Comparison of ENCODE assay signal across 17 mouse cellular contexts in genomic region chr5:30682967-30683600, GRCm38 (mm10). TPM values are rescaled to one million over a fixed set of nuclear protein-coding genes. Genes with fewer than 3 reads are reported as not detected.
DNase-seq lines count a peak whose midpoint lies in the region; ATAC-seq and TF ChIP-seq lines count a peak whose summit lies in the region.
"Had no signal": no experiment of that assay in that cellular context is flagged by ENCODE, and none has a peak within 500 bp of the region (broad histone marks: within the 10 kb centered on the region; RNA-seq: fewer than 3 reads in every experiment).

No protein-coding gene starts in this region.

- H3K9me3 ChIP-seq in heart, postnatal 0 days (replicated peaks; ENCODE audit: control insufficient read depth, low read length): no peaks in the 10 kb centered on the region
- no peaks in the 10 kb centered on the region for H3K9me3 ChIP-seq in lung, postnatal 0 days (ENCODE audit: low read length)
- no peaks in the 10 kb centered on the region for H3K9me3 ChIP-seq in ES-Bruce4 (replicated peaks; ENCODE audit: control insufficient read depth, insufficient read depth, low read length, poor library complexity, severe bottlenecking)
- H3K9me3 ChIP-seq in midbrain, embryonic 14.5 days (ENCODE audit: control insufficient read depth, low read length): no peaks in the 10 kb centered on the region
- no peaks in the 10 kb centered on the region for H3K9me3 ChIP-seq in midbrain, postnatal 0 days (ENCODE audit: low read length)
- H3K9me3 ChIP-seq: embryonic facial prominence, embryonic 13.5 days; liver, embryonic 13.5 days; neural tube, embryonic 13.5 days had no signal

- no peak overlapping the region for H3K4me3 ChIP-seq in heart, postnatal 0 days (ENCODE audit: low read depth, low read length)
- H3K4me3 ChIP-seq in lung, postnatal 0 days (ENCODE audit: low read depth, low read length): no peak overlapping the region
- no peak overlapping the region for H3K4me3 ChIP-seq in ES-Bruce4 (ENCODE audit: low read depth, low read length)
- H3K4me3 ChIP-seq in midbrain, embryonic 14.5 days (replicated peaks; ENCODE audit: low read depth, low read length): no peak overlapping the region
- H3K4me3 ChIP-seq in midbrain, postnatal 0 days (ENCODE audit: low read depth, low read length): no peak overlapping the region
- H3K4me3 ChIP-seq: embryonic facial prominence, embryonic 13.5 days; liver, embryonic 13.5 days; neural tube, embryonic 13.5 days had no signal

- no peaks in the 10 kb centered on the region for H3K4me1 ChIP-seq in heart, postnatal 0 days (ENCODE audit: control insufficient read depth, insufficient read depth)
- H3K4me1 ChIP-seq in lung, postnatal 0 days (ENCODE audit: insufficient read depth, low read depth, low read length): no peaks in the 10 kb centered on the region
- no peaks in the 10 kb centered on the region for H3K4me1 ChIP-seq in ES-Bruce4 (ENCODE audit: control insufficient read depth, insufficient read depth, low read length)
- H3K4me1 ChIP-seq in midbrain, embryonic 14.5 days (ENCODE audit: control insufficient read depth, insufficient read depth, low read length): no peaks in the 10 kb centered on the region
- no peaks in the 10 kb centered on the region for H3K4me1 ChIP-seq in midbrain, postnatal 0 days (ENCODE audit: insufficient read depth, low read length)
- H3K4me1 ChIP-seq: embryonic facial prominence, embryonic 13.5 days; liver, embryonic 13.5 days; neural tube, embryonic 13.5 days had no signal

- H3K9ac ChIP-seq in heart, postnatal 0 days (replicated peaks; ENCODE audit: low read depth, low read length): no peak overlapping the region
- H3K9ac ChIP-seq in lung, postnatal 0 days (replicated peaks; ENCODE audit: low read depth): no peak overlapping the region
- no peak overlapping the region for H3K9ac ChIP-seq in ES-Bruce4 (ENCODE audit: low read depth, poor library complexity, severe bottlenecking)
- H3K9ac ChIP-seq in midbrain, embryonic 14.5 days (replicated peaks; ENCODE audit: low read length): no peak overlapping the region
- no peak overlapping the region for H3K9ac ChIP-seq in midbrain, postnatal 0 days (replicated peaks; ENCODE audit: low read length, poor library complexity, severe bottlenecking)
- H3K9ac ChIP-seq: embryonic facial prominence, embryonic 13.5 days; forebrain, postnatal 0 days; hindbrain, embryonic 14.5 days; liver, embryonic 13.5 days; neural tube, embryonic 13.5 days had no signal

- TF ChIP-seq EP300 in heart, postnatal 0 days (IDR thresholded peaks at IDR 0.05; ENCODE audit: low read depth): no peak
- no peak for TF ChIP-seq EP300 in lung, postnatal 0 days (IDR thresholded peaks at IDR 0.05)
- no peak for TF ChIP-seq EP300 in ES-Bruce4 (IDR thresholded peaks at IDR 0.05; ENCODE audit: insufficient read depth, low read depth, low read length)

- H3K27ac ChIP-seq in heart, postnatal 0 days (ENCODE audit: low read depth): no peak overlapping the region
- H3K27ac ChIP-seq in lung, postnatal 0 days (ENCODE audit: low read length): no peak overlapping the region
- no peak overlapping the region for H3K27ac ChIP-seq in ES-Bruce4 (ENCODE audit: insufficient read depth, low read length)
- no peak overlapping the region for H3K27ac ChIP-seq in midbrain, embryonic 14.5 days (replicated peaks; ENCODE audit: low read depth, low read length)
- H3K27ac ChIP-seq in midbrain, postnatal 0 days (ENCODE audit: low read depth, low read length): no peak overlapping the region
- H3K27ac ChIP-seq: embryonic facial prominence, embryonic 13.5 days; hindbrain, embryonic 14.5 days; liver, embryonic 13.5 days; neural tube, embryonic 13.5 days had no signal

- no peak overlapping the region for H3K4me2 ChIP-seq in heart, postnatal 0 days (ENCODE audit: low read depth, low read length)
- no peak overlapping the region for H3K4me2 ChIP-seq in lung, postnatal 0 days (replicated peaks; ENCODE audit: low read depth, low read length)
- no peak overlapping the region for H3K4me2 ChIP-seq in midbrain, embryonic 14.5 days (ENCODE audit: low read length)
- no peak overlapping the region for H3K4me2 ChIP-seq in midbrain, postnatal 0 days (ENCODE audit: low read depth, low read length, poor library complexity, severe bottlenecking)
- H3K4me2 ChIP-seq: embryonic facial prominence, embryonic 13.5 days; heart, embryonic 11.5 days; hindbrain, embryonic 14.5 days; liver, embryonic 13.5 days; neural tube, embryonic 13.5 days had no signal

- no peak for TF ChIP-seq POLR2A in ES-Bruce4 (IDR thresholded peaks at IDR 0.05; ENCODE audit: insufficient read depth, low read length)

- TF ChIP-seq CTCF in heart, postnatal 0 days (IDR thresholded peaks at IDR 0.05; ENCODE audit: low read depth): peak; percentile 38; the same call in 1 of the 2 replicates
- peak; percentile 47 for TF ChIP-seq CTCF in lung, postnatal 0 days (IDR thresholded peaks at IDR 0.05)
- TF ChIP-seq CTCF in ES-Bruce4 (IDR thresholded peaks at IDR 0.05; ENCODE audit: low read depth, low read length): peak; percentile 67
- no peak for TF ChIP-seq CTCF in midbrain, postnatal 0 days (IDR thresholded peaks at IDR 0.05)

- ATAC-seq in heart, postnatal 0 days (ENCODE audit: insufficient read depth, low read depth): no peak
- ATAC-seq in lung, postnatal 0 days: no peak
- peak; percentile 54 for ATAC-seq in megakaryocyte progenitor cell, adult 5-6 weeks (replicated peaks; ENCODE audit: poor library complexity)
- ATAC-seq in midbrain, embryonic 14.5 days (ENCODE audit: low FRiP score, low TSS enrichment): no peak
- ATAC-seq in midbrain, postnatal 0 days (ENCODE audit: low FRiP score): no peak
- ATAC-seq: forebrain, postnatal 0 days had no signal

- H3K27me3 ChIP-seq in heart, postnatal 0 days (ENCODE audit: control insufficient read depth, insufficient read depth, low read length): no peaks in the 10 kb centered on the region
- H3K27me3 ChIP-seq in lung, postnatal 0 days (replicated peaks; ENCODE audit: insufficient read depth, low read length): no peaks in the 10 kb centered on the region
- H3K27me3 ChIP-seq in ES-Bruce4 (ENCODE audit: control insufficient read depth, insufficient read depth, low read length, poor library complexity, severe bottlenecking): no peaks in the 10 kb centered on the region
- H3K27me3 ChIP-seq in midbrain, embryonic 14.5 days (ENCODE audit: control insufficient read depth, insufficient read depth, low read length): no peaks in the 10 kb centered on the region
- H3K27me3 ChIP-seq in midbrain, postnatal 0 days (ENCODE audit: insufficient read depth, low read length): no peaks in the 10 kb centered on the region
- H3K27me3 ChIP-seq: embryonic facial prominence, embryonic 13.5 days; liver, embryonic 13.5 days; neural tube, embryonic 13.5 days had no signal

- H3K36me3 ChIP-seq in heart, postnatal 0 days (replicated peaks; ENCODE audit: control insufficient read depth, insufficient read depth, low read length): no peaks in the 10 kb centered on the region
- H3K36me3 ChIP-seq in lung, postnatal 0 days (ENCODE audit: insufficient read depth, low read length): no peaks in the 10 kb centered on the region
- no peaks in the 10 kb centered on the region for H3K36me3 ChIP-seq in ES-Bruce4 (ENCODE audit: control insufficient read depth, insufficient read depth, low read length, poor library complexity, severe bottlenecking)
- no peaks in the 10 kb centered on the region for H3K36me3 ChIP-seq in midbrain, embryonic 14.5 days (ENCODE audit: control insufficient read depth, insufficient read depth, low read length)
- no peaks in the 10 kb centered on the region for H3K36me3 ChIP-seq in midbrain, postnatal 0 days (ENCODE audit: insufficient read depth, low read length)
- H3K36me3 ChIP-seq: neural tube, embryonic 13.5 days had no signal

- intact Hi-C loops in heart, postnatal 10 days (cut with DNase I): loop anchor here (5.0 kb wide), 1 partner anchor 166 kb away; no protein-coding TSS in a partner anchor

- no peak for DNase-seq in heart, postnatal 0 days (ENCODE audit: low spot score)
- DNase-seq in heart, postnatal 10 days: no peak
- DNase-seq in lung, postnatal 0 days (ENCODE audit: low spot score): no peak
- no peak for DNase-seq in lung, adult 18-20 months
- no peak for DNase-seq in midbrain, embryonic 14.5 days
- no peak for DNase-seq in midbrain, postnatal 0 days (ENCODE audit: low spot score)
- DNase-seq: cerebellum, postnatal 25 days; forebrain, postnatal 0 days; kidney, postnatal 14 days; liver, embryonic 13.5 days; right cerebral cortex, postnatal 25 days had no signal

RNA-seq across cellular contexts. Expression of gene Cenpa, which starts 16.5 kb away (rescaled TPM):
- total RNA-seq in heart, postnatal 0 days (2014; rRNA removed; ENCODE audit: low replicate concordance): 87.9 and 158 TPM in 2 replicates
- polyA plus RNA-seq in heart, postnatal 0 days (2015; fragmentation: Nextera tagmentation; extraction: Ambion mirVana): 128 and 158 TPM in 2 replicates
- total RNA-seq in heart, postnatal 10 days (2021): 10 to 100 TPM; 85.5 to 86.1 TPM
- polyA plus RNA-seq in lung, postnatal 0 days (2015; fragmentation: Nextera tagmentation; extraction: Ambion mirVana): 24.4 and 25.5 TPM in 2 replicates
- polyA plus RNA-seq in ES-Bruce4 (2011; ENCODE audit: insufficient read depth, insufficient read length, low read depth, missing spikeins): 257 and 258 TPM in 2 replicates
- 152 and 180 TPM in 2 replicates for total RNA-seq in megakaryocyte progenitor cell, adult 5-6 weeks (2015)
- total RNA-seq in megakaryocyte progenitor cell, adult 5-6 weeks (2017): 80.7 and 103 TPM in 2 replicates
- polyA plus RNA-seq in midbrain, embryonic 14.5 days (2014; fragmentation: Nextera tagmentation; extraction: Ambion mirVana): 40.0 and 65.3 TPM in 2 replicates
- 8.9 and 9.4 TPM in 2 replicates for total RNA-seq in midbrain, postnatal 0 days (2014; rRNA removed)
- polyA plus RNA-seq in midbrain, postnatal 0 days (2015; fragmentation: Nextera tagmentation; extraction: Ambion mirVana): 19.6 and 22.6 TPM in 2 replicates

RNA-seq across cellular contexts. Expression of gene Dpysl5, which starts 28.3 kb away (rescaled TPM):
- 3.7 and 4.7 TPM in 2 replicates for total RNA-seq in heart, postnatal 0 days (2014; rRNA removed; ENCODE audit: low replicate concordance)
- 0.71 and 0.83 TPM in 2 replicates for polyA plus RNA-seq in heart, postnatal 0 days (2015; fragmentation: Nextera tagmentation; extraction: Ambion mirVana)
- total RNA-seq in heart, postnatal 10 days (2021): under 1 TPM; 0.77 to 0.87 TPM
- polyA plus RNA-seq in lung, postnatal 0 days (2015; fragmentation: Nextera tagmentation; extraction: Ambion mirVana): 1.4 and 1.6 TPM in 2 replicates
- 33.4 and 35.2 TPM in 2 replicates for polyA plus RNA-seq in ES-Bruce4 (2011; ENCODE audit: insufficient read depth, insufficient read length, low read depth, missing spikeins)
- total RNA-seq in megakaryocyte progenitor cell, adult 5-6 weeks (2015): not detected in 2 replicates
- not detected in 2 replicates for total RNA-seq in megakaryocyte progenitor cell, adult 5-6 weeks (2017)
- polyA plus RNA-seq in midbrain, embryonic 14.5 days (2014; fragmentation: Nextera tagmentation; extraction: Ambion mirVana): 219 and 240 TPM in 2 replicates
- 334 and 374 TPM in 2 replicates for total RNA-seq in midbrain, postnatal 0 days (2014; rRNA removed)
- 232 and 234 TPM in 2 replicates for polyA plus RNA-seq in midbrain, postnatal 0 days (2015; fragmentation: Nextera tagmentation; extraction: Ambion mirVana)

RNA-seq across cellular contexts. Expression of gene Slc35f6, which starts 35.4 kb away (rescaled TPM):
- 61.3 and 86.8 TPM in 2 replicates for total RNA-seq in heart, postnatal 0 days (2014; rRNA removed; ENCODE audit: low replicate concordance)
- polyA plus RNA-seq in heart, postnatal 0 days (2015; fragmentation: Nextera tagmentation; extraction: Ambion mirVana): 30.5 and 31.7 TPM in 2 replicates
- 10 to 100 TPM; 42.1 to 45.4 TPM for total RNA-seq in heart, postnatal 10 days (2021)
- polyA plus RNA-seq in lung, postnatal 0 days (2015; fragmentation: Nextera tagmentation; extraction: Ambion mirVana): 30.1 and 34.5 TPM in 2 replicates
- 14.3 and 17.6 TPM in 2 replicates for polyA plus RNA-seq in ES-Bruce4 (2011; ENCODE audit: insufficient read depth, insufficient read length, low read depth, missing spikeins)
- total RNA-seq in megakaryocyte progenitor cell, adult 5-6 weeks (2015): 5.6 and 6.2 TPM in 2 replicates
- 5.2 and 7.0 TPM in 2 replicates for total RNA-seq in megakaryocyte progenitor cell, adult 5-6 weeks (2017)
- polyA plus RNA-seq in midbrain, embryonic 14.5 days (2014; fragmentation: Nextera tagmentation; extraction: Ambion mirVana): 26.6 and 33.9 TPM in 2 replicates
- total RNA-seq in midbrain, postnatal 0 days (2014; rRNA removed): 62.5 and 65.3 TPM in 2 replicates
- polyA plus RNA-seq in midbrain, postnatal 0 days (2015; fragmentation: Nextera tagmentation; extraction: Ambion mirVana): 25.1 and 30.9 TPM in 2 replicates

Comparison
In these comparisons a context has a peak if more than half of its experiments do, and no peak if none do; other contexts are left out.
1. RNA of gene Dpysl5, which starts 28.3 kb away (polyA plus RNA-seq): 219 to 240 TPM in midbrain, embryonic 14.5 days, 232 to 234 TPM in midbrain, postnatal 0 days and 33.4 to 35.2 TPM in ES-Bruce4; 1.4 to 1.6 TPM in lung, postnatal 0 days and 0.71 to 0.83 TPM in heart, postnatal 0 days; every median in the first group is over 10 times any median in the second.